Mouse (Mus musculus) frontal cortex, adult 2 months (tissue): ENCODE measurements around the gene Rps2. TPM values are rescaled to one million over a fixed set of nuclear protein-coding genes. Genes with fewer than 3 reads are reported as not detected.
"Not testable (repeated sequence)": the region's sequence is repeated elsewhere in the genome, so short reads cannot be mapped to it uniquely, and the experiment has no call there.

Source experiments
- DNase-seq, 2 experiments: peaks; one replicate each; pipeline ENCODE4 v3.0.0; 2022; ENCODE audit warnings: low spot score in 1 of 2; ENCODE audit errors: extremely low spot score in 1 of 2
- polyA plus RNA-seq: library from polyadenylated mRNA; depleted of rRNA; stranded (reverse); fragments of >200 nt; gene quantifications from 2 replicates; pipeline ENCODE4 v1.2.3, GENCODE M21; 2012; rRNA removed

Gene Rps2
- polyA plus RNA-seq = 967 and 1,066 TPM in 2 replicates

DNA sequence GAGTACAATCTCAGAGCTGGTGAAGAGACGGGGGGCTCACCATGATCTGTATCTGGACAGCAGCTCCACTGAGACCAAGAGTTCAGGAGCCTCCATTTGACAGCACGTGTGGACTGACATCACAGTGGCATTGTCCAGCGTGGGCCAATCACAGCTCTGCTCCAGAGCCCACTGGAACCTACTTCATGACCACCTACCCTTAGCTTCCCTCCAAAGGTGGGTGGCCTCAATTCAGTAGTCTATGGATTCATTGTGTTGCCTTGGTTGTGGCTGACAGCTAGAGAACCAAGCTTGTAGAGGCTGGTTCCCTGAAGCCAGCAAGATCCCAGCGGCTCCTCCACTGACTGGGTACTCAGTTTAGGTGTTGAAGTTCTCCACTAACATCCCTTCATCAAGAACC lies at the start of gene Rps2, which contains the start of gene Rnf151:
Gene Rps2 (plus strand): TSS at position 174 of the 400 bp plus-strand sequence.
Gene Rnf151 (minus strand): TSS at position 121 of the 400 bp plus-strand sequence.
- DNase-seq = no peak

DNA sequence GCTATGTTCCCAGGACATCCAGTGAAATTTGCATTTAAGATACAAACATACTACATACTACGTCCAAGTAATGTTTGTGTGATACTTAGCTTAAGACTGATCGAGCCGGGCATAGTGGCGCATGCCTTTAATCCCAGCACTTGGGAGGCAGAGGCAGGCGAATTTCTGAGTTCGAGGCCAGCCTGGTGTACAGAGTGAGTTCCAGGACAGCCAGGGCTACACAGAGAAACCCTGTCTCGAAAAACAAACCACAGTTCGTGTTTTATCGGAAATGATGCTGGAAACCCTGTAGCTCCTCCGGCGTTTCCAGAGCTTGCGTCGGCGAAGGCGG lies 48.7 kb upstream of the Rps2 start:
- not testable (repeated sequence) for DNase-seq

DNA sequence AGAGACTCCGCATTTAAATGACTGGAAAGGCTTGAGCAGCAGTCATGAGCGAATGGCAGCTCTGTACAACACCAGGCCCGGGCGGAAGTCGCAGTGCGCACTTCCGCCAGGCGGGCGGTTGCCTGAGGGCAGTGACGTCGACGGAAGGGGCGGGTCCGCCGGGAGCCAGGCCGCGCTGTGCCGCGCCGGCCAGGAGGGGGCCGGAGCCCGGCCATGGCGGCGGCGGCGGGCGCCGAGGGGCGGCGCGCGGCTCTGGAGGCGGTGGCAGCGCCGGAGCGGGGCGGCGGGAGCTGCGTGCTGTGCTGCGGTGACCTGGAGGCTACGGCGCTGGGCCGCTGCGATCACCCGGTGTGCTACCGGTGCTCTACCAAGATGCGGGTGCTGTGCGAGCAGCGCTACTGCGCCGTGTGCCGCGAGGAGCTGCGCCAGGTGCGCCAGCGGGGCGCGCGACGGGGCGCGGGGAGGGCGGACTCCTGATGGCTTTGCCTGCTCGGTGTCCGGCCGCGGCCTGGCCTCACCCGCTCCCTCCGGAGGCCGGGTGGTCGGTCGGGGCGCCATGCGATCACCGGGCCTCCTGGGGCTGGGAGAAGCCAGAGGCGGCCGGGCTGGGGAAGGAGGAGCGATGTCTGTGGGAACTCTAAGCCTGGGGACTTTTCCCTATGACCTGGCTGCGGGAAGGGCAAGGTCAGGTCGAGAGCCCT lies 48.2 kb upstream of the Rps2 start, which contains the start of gene Zfp598:
Gene Zfp598 (plus strand): TSS at position 143 of the 701 bp plus-strand sequence.
- peak; percentile 84 to 94 for DNase-seq

DNA sequence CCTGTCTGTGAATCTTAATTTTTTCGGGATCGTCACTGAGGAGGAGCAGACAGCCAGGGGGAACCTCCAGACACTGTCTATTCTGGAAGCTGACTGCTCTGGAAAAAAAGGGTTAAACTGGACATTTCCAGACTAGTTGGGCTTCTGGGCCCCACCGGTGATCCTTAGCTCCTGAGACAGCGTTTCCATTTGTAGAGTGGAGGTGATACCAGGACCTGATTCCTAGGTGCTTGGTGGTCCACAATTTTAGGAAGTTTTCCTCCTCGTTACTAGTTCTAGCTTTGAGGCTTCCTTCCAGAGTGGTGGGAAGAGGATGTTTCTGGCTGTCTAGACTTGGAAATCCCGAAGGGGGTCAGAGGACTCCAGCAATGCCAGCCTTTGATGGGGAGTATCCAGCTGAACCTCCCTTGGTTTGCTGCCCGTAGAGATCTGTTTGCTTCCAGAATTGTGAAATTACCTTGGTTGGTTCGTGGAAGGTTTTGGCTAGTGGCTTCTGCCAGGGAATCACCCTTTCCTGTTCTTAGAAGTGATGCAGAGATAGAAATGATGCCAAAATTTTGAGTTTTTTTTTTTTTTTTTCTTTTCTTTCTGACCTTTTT lies 47.6 kb upstream of the Rps2 start:
- no peak for DNase-seq

DNA sequence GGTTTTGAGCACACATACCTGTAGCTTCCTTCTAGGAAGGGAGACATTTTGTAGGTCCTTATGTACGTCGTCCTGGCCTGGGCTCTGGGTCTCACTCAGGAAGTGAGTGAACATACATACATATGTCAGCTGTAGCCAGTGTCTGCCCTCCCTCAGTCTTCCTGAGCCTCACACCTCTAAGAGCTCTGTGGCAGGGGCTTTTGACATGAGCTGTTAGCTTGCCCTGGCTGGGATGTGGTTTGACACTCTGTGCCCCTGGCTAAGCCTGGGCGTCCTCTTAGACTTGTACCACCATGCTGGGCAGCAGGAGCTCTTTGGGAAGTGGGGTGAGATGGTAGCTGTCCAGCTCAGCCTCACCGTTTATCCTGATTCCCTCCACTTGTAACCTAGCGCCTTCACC lies 46.6 kb upstream of the Rps2 start:
- DNase-seq = no peak

DNA sequence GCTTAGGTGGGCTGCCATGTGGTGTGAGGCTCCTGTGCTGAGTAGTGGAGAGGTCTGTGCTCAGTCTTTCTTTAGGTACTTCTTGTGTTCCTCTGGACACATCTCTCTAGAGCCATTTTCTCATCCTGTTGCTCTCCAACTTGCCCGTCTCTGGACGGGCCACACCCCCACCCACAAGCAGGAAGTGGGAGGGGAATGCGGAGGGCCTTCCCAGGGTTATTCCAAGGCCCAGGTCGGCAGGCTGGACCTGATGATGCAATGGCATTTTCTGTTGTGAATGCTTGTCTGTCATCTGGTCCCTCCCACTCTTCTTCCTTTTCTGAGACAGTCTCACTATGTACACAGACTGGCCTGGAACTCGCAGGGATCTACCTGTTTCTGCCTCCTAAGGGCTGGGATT lies 45.8 kb upstream of the Rps2 start:
- no peak for DNase-seq

DNA sequence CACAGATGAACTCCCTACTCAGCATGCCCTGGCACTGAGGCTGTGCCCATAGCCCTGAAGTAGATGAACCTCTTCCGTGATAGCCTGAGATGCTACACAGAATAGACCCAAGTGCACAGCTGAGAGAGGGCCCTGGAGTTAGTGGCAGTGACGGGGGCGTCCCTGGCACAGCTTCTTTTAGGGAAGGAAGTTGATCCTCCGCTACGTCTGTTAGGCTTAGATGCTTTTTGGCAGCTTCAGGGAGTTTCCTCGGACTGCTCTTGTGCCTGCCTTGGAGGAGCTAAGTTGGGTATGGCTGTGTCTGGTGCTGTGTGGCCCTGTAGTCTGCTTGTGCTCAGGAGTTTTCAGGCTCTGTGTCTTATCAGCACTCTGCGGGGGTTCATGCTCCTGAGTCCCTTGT lies 43.6 kb upstream of the Rps2 start:
- DNase-seq = peak in 1 of 2 experiments; percentile 80

DNA sequence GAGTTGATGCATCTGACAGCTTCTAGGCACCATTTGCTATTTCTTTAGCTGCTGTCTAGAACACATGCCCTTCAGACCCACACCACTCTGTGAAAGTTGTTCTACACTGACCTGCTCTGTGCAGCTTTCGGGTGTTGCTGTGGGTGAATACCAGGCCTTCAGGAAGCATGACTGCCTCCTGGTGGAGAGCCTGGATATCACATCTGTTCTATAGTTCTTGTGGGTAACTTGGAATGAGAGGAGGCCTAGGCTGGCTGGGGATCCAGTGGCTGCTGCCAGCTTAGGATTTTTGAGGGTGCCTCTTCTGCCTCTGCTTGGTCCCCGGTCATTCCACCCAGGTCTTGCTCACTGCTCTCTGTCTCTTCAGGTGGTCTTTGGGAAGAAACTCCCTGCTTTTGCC lies 41.7 kb upstream of the Rps2 start:
- DNase-seq = peak in 1 of 2 experiments; percentile 79

DNA sequence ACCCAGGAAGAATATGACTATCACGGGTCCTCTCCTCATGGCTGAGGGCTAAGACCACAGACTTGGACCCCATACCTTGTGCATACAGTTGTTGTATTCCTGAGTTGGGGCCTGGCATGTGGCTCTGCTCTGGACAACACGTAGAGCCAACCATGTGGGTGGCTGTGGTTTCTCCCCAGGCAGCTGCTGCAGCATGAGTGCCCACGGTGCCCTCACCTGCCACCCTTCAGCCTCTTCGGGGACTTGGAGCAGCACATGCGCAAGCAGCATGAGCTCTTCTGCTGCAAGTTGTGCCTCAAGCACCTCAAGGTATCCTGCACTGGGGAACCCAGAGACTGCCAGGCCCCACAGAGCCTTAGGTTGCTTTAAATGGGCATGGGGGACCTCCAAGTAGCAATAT lies 41.0 kb upstream of the Rps2 start:
- no peak for DNase-seq

DNA sequence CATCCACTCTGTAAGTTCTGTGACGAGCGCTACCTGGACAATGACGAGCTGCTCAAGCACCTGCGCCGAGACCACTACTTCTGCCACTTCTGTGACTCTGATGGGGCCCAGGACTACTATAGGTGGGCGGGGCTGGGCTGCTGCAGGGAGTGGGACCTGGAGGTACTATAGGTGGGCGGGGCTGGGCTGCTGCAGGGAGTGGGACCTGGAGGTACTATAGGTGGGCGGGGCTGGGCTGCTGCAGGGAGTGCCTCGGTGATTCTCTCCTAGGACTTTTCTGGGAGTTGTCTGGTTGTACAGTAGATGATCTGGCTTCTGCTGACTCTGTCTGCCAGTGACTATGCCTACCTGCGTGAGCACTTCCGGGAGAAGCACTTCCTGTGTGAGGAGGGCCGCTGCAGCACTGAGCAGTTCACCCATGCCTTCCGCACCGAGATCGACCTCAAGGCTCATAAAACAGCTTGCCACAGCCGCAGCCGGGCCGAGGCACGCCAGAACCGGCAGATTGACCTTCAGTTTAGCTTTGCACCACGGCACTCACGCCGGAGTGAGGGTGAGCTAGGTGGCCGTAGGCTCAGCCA lies 40.3 kb upstream of the Rps2 start:
- DNase-seq = no peak

DNA sequence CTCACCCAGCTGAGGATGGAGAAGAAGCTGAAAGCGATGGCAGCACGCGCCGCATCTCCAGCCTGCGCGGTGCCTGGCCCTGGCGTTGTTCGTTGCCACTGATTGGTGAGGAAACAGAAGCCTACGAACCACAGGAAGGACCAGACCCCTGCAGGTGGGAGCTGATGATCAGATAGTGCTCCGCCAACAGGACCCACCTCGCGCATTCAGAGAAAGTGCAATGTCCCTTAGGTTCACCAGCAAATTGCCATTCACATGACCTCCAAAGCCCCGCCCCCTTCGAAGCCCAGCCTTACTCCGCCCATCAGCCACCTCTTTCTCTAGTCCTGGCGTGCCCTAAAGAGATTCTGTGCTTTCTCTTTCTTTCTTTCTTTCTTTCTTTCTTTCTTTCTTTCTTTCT lies 31.4 kb upstream of the Rps2 start:
- DNase-seq = no peak

DNA sequence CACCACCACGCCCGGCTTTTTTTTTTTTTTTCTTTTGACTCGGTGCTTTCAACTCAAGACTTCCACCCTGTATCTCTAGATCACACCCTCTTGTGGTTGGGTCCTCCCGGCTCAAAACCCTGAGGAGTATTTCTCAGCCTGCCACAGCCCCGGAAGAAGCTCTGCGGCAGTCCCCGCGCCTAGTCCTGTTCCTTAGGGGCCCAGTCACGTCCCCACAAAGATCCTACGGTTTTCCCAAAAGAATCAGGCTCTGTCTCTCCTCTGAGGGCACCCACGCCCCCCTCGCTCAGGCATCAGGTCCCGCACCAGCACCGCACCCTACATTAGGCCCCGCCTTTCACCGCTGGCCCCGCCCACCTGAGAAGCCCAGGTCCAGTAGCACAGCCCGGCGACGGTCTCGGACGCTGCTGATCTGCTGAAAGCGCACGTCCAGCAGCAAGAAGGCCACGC lies 30.7 kb upstream of the Rps2 start:
- DNase-seq = no peak

DNA sequence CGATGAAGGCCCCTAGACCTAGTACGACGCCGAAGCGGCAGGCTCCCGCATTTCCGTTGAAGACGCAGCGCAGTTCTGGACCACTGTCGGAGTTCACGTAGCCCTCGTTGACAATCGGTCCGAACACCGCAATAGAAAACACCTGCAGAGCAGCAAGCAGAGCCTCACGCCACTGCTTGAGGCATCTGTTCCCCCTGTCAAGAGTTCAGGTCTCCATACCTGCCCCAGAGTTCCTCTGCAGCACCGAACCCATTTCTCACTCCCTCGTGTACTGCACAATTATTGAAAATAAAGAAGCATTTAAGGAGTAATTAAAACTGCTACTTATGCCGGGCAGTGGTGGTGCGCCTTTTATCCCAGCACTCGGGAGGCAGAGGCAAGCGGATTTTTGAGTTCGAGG lies 30.3 kb upstream of the Rps2 start:
- no peak for DNase-seq

DNA sequence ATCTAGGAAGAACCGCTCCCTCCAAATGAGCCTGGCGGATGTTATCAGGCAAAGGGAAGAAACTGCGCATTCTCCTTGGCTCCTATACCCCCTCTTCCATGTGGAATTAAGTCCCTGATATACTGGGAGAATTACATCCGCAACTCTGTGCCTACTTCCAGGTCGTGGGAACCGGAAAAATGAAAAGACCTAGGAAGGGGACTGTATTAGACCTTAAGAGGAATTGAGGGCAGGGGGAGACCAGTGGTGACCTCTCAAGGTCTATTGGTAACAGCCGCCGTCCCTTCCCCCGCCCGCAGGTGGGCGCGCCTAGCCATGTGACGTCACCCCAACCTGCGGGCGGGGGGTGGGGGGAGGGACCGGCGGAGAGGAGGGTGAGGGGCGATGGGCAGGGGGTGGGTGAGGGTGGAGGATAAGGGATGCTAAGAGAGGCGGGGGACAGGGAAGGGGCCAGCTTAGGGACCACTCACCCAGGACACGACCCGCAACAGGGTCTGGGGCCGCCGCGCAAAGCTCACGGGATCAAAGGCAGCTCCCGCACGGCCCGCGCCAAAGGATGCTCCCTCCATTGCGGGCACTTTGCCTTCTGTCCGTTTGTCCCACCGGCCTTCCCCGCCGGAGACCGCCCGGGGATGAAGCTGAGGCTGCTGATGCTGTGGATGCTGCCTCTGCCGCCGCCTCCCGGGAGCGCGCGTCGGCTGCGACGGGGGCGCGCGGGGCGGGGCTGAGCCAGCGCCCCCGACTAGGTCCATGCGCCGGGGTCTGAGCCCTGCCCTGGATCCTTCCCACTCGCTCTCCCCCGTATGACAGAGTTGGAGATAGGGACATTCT lies 28.4 kb upstream of the Rps2 start, which contains the start of gene Syngr3:
Gene Syngr3 (minus strand): TSS at position 705 of the 831 bp plus-strand sequence.
- DNase-seq = peak in 1 of 2 experiments; percentile 53

DNA sequence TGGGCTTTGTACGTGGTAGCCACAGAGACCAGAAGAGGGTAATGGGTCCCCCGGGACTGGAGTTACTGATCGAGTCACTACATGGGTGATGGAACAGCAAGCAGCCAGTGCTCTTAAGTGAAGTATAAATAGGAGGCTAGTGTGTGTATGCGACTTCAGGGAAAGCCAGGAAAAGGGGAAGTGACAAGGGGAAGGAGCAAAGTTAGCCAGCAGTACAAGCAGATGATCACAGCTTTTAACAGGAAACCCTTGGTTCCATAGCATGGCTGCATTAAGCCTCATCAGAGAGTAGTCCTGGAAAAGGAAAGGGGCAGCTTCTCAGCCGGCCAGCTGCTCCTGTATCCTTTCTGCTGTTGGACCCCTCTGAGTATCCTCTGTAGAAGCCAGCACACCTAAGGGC lies 25.5 kb upstream of the Rps2 start:
- DNase-seq = no peak

DNA sequence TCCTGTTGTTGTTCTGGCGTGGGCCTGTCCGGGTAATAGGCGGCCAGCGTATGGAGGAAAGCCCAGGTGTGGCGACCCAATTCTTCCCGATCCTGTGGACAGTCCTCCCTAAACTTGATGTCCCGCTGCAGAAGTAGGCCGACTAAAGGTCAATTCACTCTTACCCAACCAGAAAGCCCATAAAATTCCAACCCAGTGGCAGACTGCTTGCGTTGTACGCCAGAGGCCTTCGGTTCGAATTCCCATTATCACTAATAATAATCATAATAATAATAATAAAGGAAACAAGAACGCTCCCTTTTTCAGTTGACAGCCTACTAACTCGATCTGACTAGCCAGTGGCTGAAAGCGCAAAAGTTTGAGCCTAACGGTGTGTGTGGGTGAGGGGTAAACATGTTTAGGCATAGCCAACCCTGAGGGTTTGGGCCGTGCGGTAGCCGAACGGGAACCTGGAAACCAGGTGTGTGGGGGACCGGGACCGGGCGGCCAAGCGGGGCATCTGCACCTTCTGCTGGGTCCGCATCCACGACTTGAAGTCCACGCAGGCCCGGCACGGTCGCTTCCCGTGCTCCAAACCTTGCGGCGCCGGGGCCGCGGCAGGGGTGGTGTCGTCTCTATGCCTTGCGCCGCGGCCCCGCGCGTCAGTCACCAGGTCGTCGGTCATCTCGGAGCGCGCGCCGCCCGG lies 22.4 kb upstream of the Rps2 start:
- no peak for DNase-seq

DNA sequence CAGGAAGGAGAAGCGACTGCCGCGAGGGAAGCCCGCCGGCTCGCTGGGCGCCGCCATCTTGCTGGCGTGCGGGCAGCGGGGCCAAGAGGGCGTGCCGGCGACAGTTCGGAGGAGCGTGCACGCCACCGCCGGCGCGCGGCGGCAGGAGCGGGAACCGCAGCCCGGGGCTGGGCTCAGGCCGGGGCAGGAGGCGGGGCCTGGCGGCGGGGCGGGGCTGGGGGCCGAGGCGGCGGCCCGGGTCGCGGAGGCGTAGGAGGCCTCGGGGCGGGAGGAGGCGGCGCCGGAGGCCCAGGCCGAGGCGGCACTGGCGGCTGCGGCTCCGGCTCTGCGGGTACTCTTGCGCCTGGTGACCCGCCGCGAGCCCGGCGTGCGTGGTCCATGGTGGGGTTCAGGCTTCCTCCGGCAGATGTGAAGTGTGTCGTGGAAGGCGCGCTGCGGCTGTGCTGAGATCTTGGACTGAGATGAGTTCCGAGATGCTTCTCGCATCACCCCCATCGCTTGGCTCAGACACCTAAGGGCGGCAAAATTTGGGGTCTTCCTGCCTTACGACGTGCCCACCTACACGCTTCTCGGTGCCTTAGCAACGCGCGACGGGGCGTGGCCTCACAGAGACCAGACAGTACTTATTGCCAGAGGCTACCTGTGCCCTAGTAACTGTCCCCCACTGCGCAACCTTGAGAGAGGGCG lies 21.8 kb upstream of the Rps2 start, which contains the start of the genes Gfer and Noxo1:
Gene Gfer (minus strand): TSS at position 146 of the 687 bp plus-strand sequence.
Gene Noxo1 (plus strand): TSS at position 224 of the 687 bp plus-strand sequence.
- peak; percentile 42 to 78 for DNase-seq

DNA sequence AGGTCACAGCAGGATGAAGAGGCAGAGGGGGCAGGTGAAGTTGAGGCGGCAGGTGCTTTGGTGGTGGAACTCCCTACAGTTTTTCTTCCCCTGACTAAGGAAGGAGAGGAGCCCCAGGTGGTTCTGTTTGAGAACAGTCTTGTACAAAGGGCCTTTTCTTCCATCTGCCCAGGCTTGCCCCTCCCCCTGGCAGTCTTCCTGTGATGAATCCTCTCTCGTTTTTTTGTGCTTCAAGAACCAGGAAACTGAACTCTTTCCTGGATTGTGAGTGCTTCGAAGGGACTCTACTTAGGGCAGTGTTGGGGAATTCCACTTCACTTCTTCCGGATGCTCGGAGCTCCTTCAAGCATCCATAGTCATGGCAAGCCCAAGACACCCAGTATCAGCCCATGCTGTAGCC lies 19.9 kb upstream of the Rps2 start:
- no peak for DNase-seq

DNA sequence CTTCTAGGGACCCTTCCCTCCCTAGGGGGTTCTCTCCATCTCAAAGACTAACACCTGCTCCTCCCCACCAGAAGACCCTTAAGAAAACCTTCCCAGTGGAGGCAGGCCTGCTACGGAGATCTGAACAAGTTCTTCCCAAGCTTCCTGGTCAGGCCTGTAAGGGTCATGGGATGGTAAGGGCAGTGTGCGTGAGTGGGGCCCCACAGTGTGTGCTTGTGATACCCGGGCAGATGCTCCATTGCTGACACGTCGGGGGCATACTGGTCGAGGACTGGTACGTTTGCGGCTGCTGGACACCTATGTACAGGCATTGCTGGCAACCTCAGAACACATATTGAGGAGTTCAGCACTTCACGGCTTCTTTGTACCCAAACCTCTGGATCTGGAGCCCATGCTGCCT lies 19.2 kb upstream of the Rps2 start:
- no peak for DNase-seq

DNA sequence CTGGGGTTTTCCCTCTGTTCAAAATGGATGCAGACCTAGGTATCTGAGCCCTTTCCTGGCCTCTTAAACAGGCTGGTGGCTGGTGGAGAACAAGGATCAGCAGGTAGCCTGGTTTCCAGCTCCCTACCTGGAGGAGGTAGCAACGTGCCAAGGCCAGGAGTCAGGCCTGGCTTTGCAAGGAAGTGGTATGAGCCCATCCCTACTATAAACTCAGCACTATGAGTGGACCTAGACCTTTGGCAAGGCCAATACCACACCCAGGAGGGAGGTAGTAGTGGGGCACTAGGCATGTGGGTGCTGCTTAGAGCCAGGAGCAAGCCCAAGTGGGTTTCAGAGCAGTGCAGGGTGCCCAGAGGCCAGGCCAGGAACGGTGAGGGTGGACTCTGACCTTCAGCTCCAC lies 18.4 kb upstream of the Rps2 start:
- DNase-seq = no peak
